Comparison of ENCODE assay signal across 10 mouse cellular contexts in genomic region chr8:22039468-22040152, GRCm38 (mm10). TPM values are rescaled to one million over a fixed set of nuclear protein-coding genes. Genes with fewer than 3 reads are reported as not detected.
DNase-seq lines count a peak whose midpoint lies in the region; ATAC-seq lines count a peak whose summit lies in the region.
"Had no signal": no experiment of that assay in that cellular context is flagged by ENCODE, and none has a peak within 500 bp of the region (broad histone marks: within the 10 kb centered on the region; RNA-seq: fewer than 3 reads in every experiment).

No protein-coding gene starts in this region.

- 0 out of 2 replicates have a peak overlapping the region, but pooled peaks have one; percentile 11 for H3K4me2 ChIP-seq in embryonic facial prominence, embryonic 12.5 days (replicated peaks)
- peak overlapping the region; percentile 34 for H3K4me2 ChIP-seq in liver, embryonic 12.5 days
- peak overlapping the region; percentile 33 for H3K4me2 ChIP-seq in midbrain, embryonic 16.5 days (ENCODE audit: low read length)

- ATAC-seq in erythroblast, adult 5-6 weeks (replicated peaks; ENCODE audit: low FRiP score, poor library complexity, severe bottlenecking): no peak
- ATAC-seq in embryonic facial prominence, embryonic 12.5 days (ENCODE audit: insufficient number of reproducible peaks, insufficient read depth, low FRiP score, low TSS enrichment): no peak
- peak; percentile 55 for ATAC-seq in liver, embryonic 12.5 days
- ATAC-seq in midbrain, embryonic 16.5 days: peak; percentile 54
- ATAC-seq in CD4-positive, CD25-positive, alpha-beta regulatory T cell, adult 4 months: no peak

- DNase-seq in thymus, postnatal 0 days (ENCODE audit: low spot score): no peak
- no peak for DNase-seq in frontal cortex, postnatal 36 days (ENCODE audit: low spot score in 2 of 2)
- DNase-seq: heart, postnatal 4 days; thymus, adult 2 months had no signal

- no peaks in the 10 kb centered on the region for H3K27me3 ChIP-seq in erythroblast, embryonic 14.5 days (ENCODE audit: control insufficient read depth)
- H3K27me3 ChIP-seq in embryonic facial prominence, embryonic 12.5 days: peaks cover 11% of the 10 kb centered on the region; the same call in 1 of the 2 replicates
- H3K27me3 ChIP-seq in liver, embryonic 12.5 days (replicated peaks): no peaks in the 10 kb centered on the region; the same call in 1 of the 2 replicates
- no peaks in the 10 kb centered on the region for H3K27me3 ChIP-seq in midbrain, embryonic 16.5 days (ENCODE audit: control insufficient read depth, insufficient read depth, low read depth, low read length)

- H3K27ac ChIP-seq in embryonic facial prominence, embryonic 12.5 days: no peak overlapping the region
- H3K27ac ChIP-seq in liver, embryonic 12.5 days: peak overlapping the region; percentile 51; the same call in 1 of the 2 replicates
- H3K27ac ChIP-seq in midbrain, embryonic 16.5 days (ENCODE audit: low read length): no peak overlapping the region

- H3K36me3 ChIP-seq in erythroblast, embryonic 14.5 days (ENCODE audit: control insufficient read depth): peaks cover 57% of the 10 kb centered on the region
- no peaks in the 10 kb centered on the region for H3K36me3 ChIP-seq in embryonic facial prominence, embryonic 12.5 days
- H3K36me3 ChIP-seq in liver, embryonic 12.5 days: peaks cover 38% of the 10 kb centered on the region; the same call in 1 of the 2 replicates
- no peaks in the 10 kb centered on the region for H3K36me3 ChIP-seq in midbrain, embryonic 16.5 days (ENCODE audit: control insufficient read depth, insufficient read depth, low read length)

- no peak overlapping the region for H3K9ac ChIP-seq in embryonic facial prominence, embryonic 12.5 days
- H3K9ac ChIP-seq in liver, embryonic 12.5 days: peak overlapping the region; percentile 31; the same call in 1 of the 2 replicates
- H3K9ac ChIP-seq in midbrain, embryonic 16.5 days (ENCODE audit: low read depth, low read length): peak overlapping the region; percentile 28; the same call in 1 of the 2 replicates

- H3K4me3 ChIP-seq in erythroblast, embryonic 14.5 days (replicated peaks): peak overlapping the region; percentile 25
- no peak overlapping the region for H3K4me3 ChIP-seq in embryonic facial prominence, embryonic 12.5 days
- peak overlapping the region; percentile 23; the same call in 1 of the 2 replicates for H3K4me3 ChIP-seq in liver, embryonic 12.5 days
- 0 out of 2 replicates have a peak overlapping the region, but pooled peaks have one; percentile 8 for H3K4me3 ChIP-seq in midbrain, embryonic 16.5 days (ENCODE audit: low read depth, low read length)

- no peaks in the 10 kb centered on the region for H3K9me3 ChIP-seq in erythroblast, embryonic 14.5 days (ENCODE audit: control insufficient read depth, low read length)
- H3K9me3 ChIP-seq in embryonic facial prominence, embryonic 12.5 days: no peaks in the 10 kb centered on the region
- H3K9me3 ChIP-seq in liver, embryonic 12.5 days (replicated peaks): no peaks in the 10 kb centered on the region
- H3K9me3 ChIP-seq in midbrain, embryonic 16.5 days (replicated peaks; ENCODE audit: control insufficient read depth, low read length, poor library complexity, severe bottlenecking): no peaks in the 10 kb centered on the region

- H3K4me1 ChIP-seq in erythroblast, embryonic 14.5 days (ENCODE audit: control insufficient read depth): peaks cover 23% of the 10 kb centered on the region
- H3K4me1 ChIP-seq in embryonic facial prominence, embryonic 12.5 days: no peaks in the 10 kb centered on the region
- peaks cover 39% of the 10 kb centered on the region for H3K4me1 ChIP-seq in liver, embryonic 12.5 days
- no peaks in the 10 kb centered on the region for H3K4me1 ChIP-seq in midbrain, embryonic 16.5 days (ENCODE audit: control insufficient read depth, insufficient read depth, low read length)

- 13% methylated on average over 15 of the region's 15 CpGs for WGBS in embryonic facial prominence, embryonic 12.5 days
- 24% methylated on average over 15 of the region's 15 CpGs for WGBS in liver, embryonic 12.5 days (ENCODE audit: insufficient replicate concordance)
- WGBS in midbrain, embryonic 16.5 days: 14% methylated on average over 15 of the region's 15 CpGs

RNA-seq across cellular contexts. Expression of gene Atp7b, which starts 20.5 kb away (rescaled TPM):
- 0.38 and 0.42 TPM in 2 replicates for polyA plus RNA-seq in erythroblast, embryonic 14.5 days (2012)
- 0.96 and 3.6 TPM in 2 replicates for total RNA-seq in erythroblast, adult 5-6 weeks (2015; ENCODE audit: low replicate concordance)
- 4.0 and 4.3 TPM in 2 replicates for total RNA-seq in erythroblast, adult 5-6 weeks (2017; ENCODE audit: low replicate concordance)
- 1.1 and 1.2 TPM in 2 replicates for polyA plus RNA-seq in embryonic facial prominence, embryonic 12.5 days (2016; fragmentation: Nextera tagmentation; extraction: Ambion mirVana)
- polyA plus RNA-seq in liver, embryonic 12.5 days (2016; fragmentation: Nextera tagmentation; extraction: Ambion mirVana): 14.3 and 15.8 TPM in 2 replicates
- polyA plus RNA-seq in midbrain, embryonic 16.5 days (2015; fragmentation: Nextera tagmentation; extraction: Ambion mirVana): 1.5 and 1.6 TPM in 2 replicates
- polyA plus RNA-seq in CD4-positive, CD25-positive, alpha-beta regulatory T cell, adult 4 months (2017; shearing (Covaris generic)): under 1 TPM; 0.09 to 0.36 TPM
- polyA plus RNA-seq in thymus, postnatal 0 days (2015; fragmentation: Nextera tagmentation; extraction: Ambion mirVana): 2.3 and 2.4 TPM in 2 replicates

RNA-seq across cellular contexts. Expression of gene Alg11, which starts 20.9 kb away (rescaled TPM):
- 0.01 TPM in 2 replicates for polyA plus RNA-seq in erythroblast, embryonic 14.5 days (2012)
- 6.9 and 7.1 TPM in 2 replicates for total RNA-seq in erythroblast, adult 5-6 weeks (2015; ENCODE audit: low replicate concordance)
- total RNA-seq in erythroblast, adult 5-6 weeks (2017; ENCODE audit: low replicate concordance): 8.9 and 9.0 TPM in 2 replicates
- polyA plus RNA-seq in embryonic facial prominence, embryonic 12.5 days (2016; fragmentation: Nextera tagmentation; extraction: Ambion mirVana): 44.4 and 46.5 TPM in 2 replicates
- 15.1 and 15.2 TPM in 2 replicates for polyA plus RNA-seq in liver, embryonic 12.5 days (2016; fragmentation: Nextera tagmentation; extraction: Ambion mirVana)
- 44.5 and 49.6 TPM in 2 replicates for polyA plus RNA-seq in midbrain, embryonic 16.5 days (2015; fragmentation: Nextera tagmentation; extraction: Ambion mirVana)
- polyA plus RNA-seq in CD4-positive, CD25-positive, alpha-beta regulatory T cell, adult 4 months (2017; shearing (Covaris generic)): 10 to 100 TPM; 26.9 to 27.5 TPM
- polyA plus RNA-seq in thymus, postnatal 0 days (2015; fragmentation: Nextera tagmentation; extraction: Ambion mirVana): 15.4 and 16.5 TPM in 2 replicates

Comparison
In these comparisons a context has a peak if more than half of its experiments do, and no peak if none do; other contexts are left out.
1. ATAC-seq: peak in liver, embryonic 12.5 days (single experiment) and midbrain, embryonic 16.5 days (single experiment); none in erythroblast, adult 5-6 weeks (single experiment), embryonic facial prominence, embryonic 12.5 days (single experiment) and CD4-positive, CD25-positive, alpha-beta regulatory T cell, adult 4 months (single experiment).
2. RNA of gene Alg11, which starts 20.9 kb away (polyA plus RNA-seq): 44.5 to 49.6 TPM in midbrain, embryonic 16.5 days, 44.4 to 46.5 TPM in embryonic facial prominence, embryonic 12.5 days, 26.9 to 27.5 TPM in CD4-positive, CD25-positive, alpha-beta regulatory T cell, adult 4 months, 15.4 to 16.5 TPM in thymus, postnatal 0 days and 15.1 to 15.2 TPM in liver, embryonic 12.5 days; 0.01 TPM in erythroblast, embryonic 14.5 days; every median in the first group is over 10 times any median in the second.
3. Peak in every context shown above with its lines, with median percentiles within 50 percentile points of each other: H3K4me2 ChIP-seq.